Mouse (Mus musculus) hindbrain, embryonic 15.5 days (tissue): ENCODE data around the gene Fam71b. TPM values are rescaled to one million over a fixed set of nuclear protein-coding genes. Genes with fewer than 3 reads are reported as not detected.

Source experiments
- ATAC-seq: fragments of 200-750 bp; cut with Nextera tagmentation; 2 replicates; pipeline ENCODE4 v1.8.0; 2017; ENCODE audit warnings: low read depth, moderate number of reproducible peaks, moderate TSS enrichment; ENCODE audit not compliant: low FRiP score
- H3K27ac ChIP-seq: fragments of 300-500 bp; sonication (generic); replicated peaks from 2 replicates; pipeline ENCODE4 v1.5.1; 2015; ENCODE audit warnings: mild to moderate bottlenecking, inconsistent platforms
- H3K27me3 ChIP-seq: fragments of 300-500 bp; sonication (generic); 2 replicates; pipeline ENCODE4 v1.6.1; 2015; ENCODE audit warnings: control low read depth, inconsistent platforms
- H3K36me3 ChIP-seq: fragments of 300-500 bp; sonication (generic); 2 replicates; pipeline ENCODE4 v1.6.1; 2015; ENCODE audit warnings: control low read depth, inconsistent platforms
- H3K4me1 ChIP-seq: fragments of 300-500 bp; sonication (generic); replicated peaks from 2 replicates; pipeline ENCODE4 v1.6.1; 2015; ENCODE audit warnings: control low read depth, inconsistent platforms
- H3K4me2 ChIP-seq: fragments of 300-500 bp; sonication (generic); 2 replicates; pipeline ENCODE4 v1.6.1; 2015; ENCODE audit warnings: moderate library complexity, mild to moderate bottlenecking, inconsistent platforms
- H3K4me3 ChIP-seq: fragments of 300-500 bp; sonication (generic); 2 replicates; pipeline ENCODE4 v1.5.1; 2015; ENCODE audit warnings: mild to moderate bottlenecking, inconsistent platforms
- H3K9ac ChIP-seq: fragments of 300-500 bp; sonication (generic); 2 replicates; pipeline ENCODE4 v1.6.1; 2015; ENCODE audit warnings: inconsistent platforms
- H3K9me3 ChIP-seq: fragments of 300-500 bp; sonication (generic); 2 replicates; pipeline ENCODE4 v1.6.1; 2016; ENCODE audit warnings: control low read depth, inconsistent platforms
- WGBS: fragments of 180-500 bp; shearing (Covaris S2); methylation state at CpG from one replicate; pipeline ENCODE4 v1.1.7; 2015; 5-methylcytosine and 5-hydroxymethylcytosine counted together
- polyA plus RNA-seq: library from polyadenylated mRNA; unstranded; fragments of >200 nt; fragmentation: Nextera tagmentation; extraction: Ambion mirVana; gene quantifications from 2 replicates; pipeline ENCODE4 v1.2.1, GENCODE M21; 2015

Fam71b gene
- polyA plus RNA-seq, 1 experiment from 2014 or later = not detected

DNA sequence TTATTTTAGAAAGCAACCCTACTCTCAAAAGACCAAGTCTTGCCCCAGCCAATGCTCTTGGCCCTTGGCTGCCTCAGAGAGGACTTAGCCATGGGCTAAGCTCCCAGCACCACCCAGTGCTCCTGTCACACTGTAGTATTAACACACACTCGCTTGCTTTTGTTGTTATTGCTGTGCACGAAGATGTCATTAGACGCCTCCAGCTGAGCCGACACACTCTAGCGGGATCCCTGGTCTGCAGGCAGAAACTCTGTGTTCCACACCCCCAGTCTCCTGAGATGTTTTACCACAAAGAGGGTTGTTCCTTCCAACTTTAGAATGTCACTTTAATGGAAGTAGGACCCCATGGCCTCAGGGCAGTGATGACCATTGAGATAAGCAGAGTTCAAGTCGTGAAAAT is 7.9 kb upstream of the Fam71b start:
- H3K9ac ChIP-seq = no peak overlapping the region
- no peaks in the 10 kb centered on the region for H3K4me1 ChIP-seq
- H3K4me2 ChIP-seq = no peak overlapping the region
- 71% methylated on average over 6 of the region's 6 CpGs for WGBS
- no peaks in the 10 kb centered on the region for H3K36me3 ChIP-seq
- no peaks in the 10 kb centered on the region for H3K9me3 ChIP-seq
- no peak overlapping the region for H3K4me3 ChIP-seq
- H3K27me3 ChIP-seq = no peaks in the 10 kb centered on the region
- ATAC-seq = no peak
- H3K27ac ChIP-seq = no peak overlapping the region

DNA sequence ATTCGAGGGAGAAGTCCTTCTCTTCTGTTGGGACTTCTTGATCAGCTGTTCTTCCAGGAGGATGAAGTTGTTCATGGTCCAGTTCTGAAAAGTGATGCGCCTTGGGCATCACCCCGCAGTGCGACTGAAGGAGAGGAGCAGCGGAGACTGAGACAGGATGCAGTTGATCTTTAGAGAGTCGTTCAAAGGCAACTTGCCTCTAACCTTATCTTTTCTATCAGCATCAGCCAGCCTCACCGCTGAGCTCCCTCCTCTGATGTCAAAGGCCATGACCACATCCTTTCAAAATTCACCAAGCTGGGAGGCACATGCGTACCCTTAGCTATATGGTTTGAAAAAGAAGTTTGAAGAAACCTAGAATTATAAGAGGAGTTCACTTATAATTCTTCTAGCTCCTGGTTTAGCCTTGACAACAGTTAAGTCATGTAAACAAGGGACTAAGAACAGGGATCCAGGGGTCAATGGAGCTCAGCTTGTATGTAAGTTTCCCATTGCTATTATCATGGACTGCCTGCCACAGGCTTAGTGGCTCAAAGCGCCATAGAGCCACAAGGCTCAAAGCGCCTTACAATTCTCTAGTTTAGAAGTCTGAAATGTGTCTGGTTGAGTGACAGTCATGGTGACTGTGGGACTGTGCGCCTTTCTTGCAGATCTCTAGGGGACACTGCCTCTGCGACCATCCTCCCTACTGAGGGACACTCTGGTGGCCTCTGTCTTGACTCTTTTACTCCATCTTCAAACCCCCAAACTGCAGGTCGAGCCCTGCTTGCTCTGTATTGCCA is 6.8 kb upstream of the Fam71b start, which contains the start of gene Itk:
Gene Itk (minus strand): TSS at position 180 of the 782 bp plus-strand sequence.
- H3K4me3 ChIP-seq = no peak within 1 kb of the TSS
- no peak within 1 kb of the TSS for H3K27ac ChIP-seq
- no peak within 1 kb of the TSS for H3K4me2 ChIP-seq
- H3K36me3 ChIP-seq = no peaks in the 10 kb centered on the region
- H3K9ac ChIP-seq = no peak within 1 kb of the TSS
- H3K27me3 ChIP-seq = no peaks in the 10 kb centered on the region
- no peak for ATAC-seq
- 88% methylated on average over 13 of the region's 13 CpGs for WGBS
- H3K4me1 ChIP-seq = no peaks in the 10 kb centered on the region
- no peaks in the 10 kb centered on the region for H3K9me3 ChIP-seq

GRCm38 (mm10) chr11:46390621-46391020 is 5.7 kb upstream of the Fam71b start:
- no peaks in the 10 kb centered on the region for H3K4me1 ChIP-seq
- H3K9ac ChIP-seq = no peak overlapping the region
- no peak overlapping the region for H3K4me3 ChIP-seq
- no peaks in the 10 kb centered on the region for H3K36me3 ChIP-seq
- no peaks in the 10 kb centered on the region for H3K27me3 ChIP-seq
- H3K27ac ChIP-seq = no peak overlapping the region
- ATAC-seq = no peak
- no peak overlapping the region for H3K4me2 ChIP-seq
- H3K9me3 ChIP-seq = no peaks in the 10 kb centered on the region
- WGBS = 50% methylated on average over 3 of the region's 3 CpGs

- H3K9me3 ChIP-seq = no peaks in the 10 kb centered on the region
- H3K4me1 ChIP-seq = no peaks in the 10 kb centered on the region
- no peak overlapping the region for H3K9ac ChIP-seq
- H3K27ac ChIP-seq = no peak overlapping the region
- no peak overlapping the region for H3K4me3 ChIP-seq
- H3K4me2 ChIP-seq = no peak overlapping the region
- 88% methylated on average over 7 of the region's 7 CpGs for WGBS
- no peak for ATAC-seq
- no peaks in the 10 kb centered on the region for H3K36me3 ChIP-seq
- H3K27me3 ChIP-seq = no peaks in the 10 kb centered on the region
Measured at GRCm38 (mm10) chr11:46392890-46393289, 3.5 kb upstream of the Fam71b start.

GRCm38 (mm10) chr11:46393413-46393812 is 2.9 kb upstream of the Fam71b start:
- H3K4me3 ChIP-seq = no peak overlapping the region
- H3K4me2 ChIP-seq = no peak overlapping the region
- 83% methylated on average over 4 of the region's 4 CpGs for WGBS
- H3K9me3 ChIP-seq = no peaks in the 10 kb centered on the region
- no peaks in the 10 kb centered on the region for H3K4me1 ChIP-seq
- H3K27ac ChIP-seq = no peak overlapping the region
- H3K9ac ChIP-seq = no peak overlapping the region
- no peaks in the 10 kb centered on the region for H3K27me3 ChIP-seq
- H3K36me3 ChIP-seq = no peaks in the 10 kb centered on the region
- no peak for ATAC-seq

DNA sequence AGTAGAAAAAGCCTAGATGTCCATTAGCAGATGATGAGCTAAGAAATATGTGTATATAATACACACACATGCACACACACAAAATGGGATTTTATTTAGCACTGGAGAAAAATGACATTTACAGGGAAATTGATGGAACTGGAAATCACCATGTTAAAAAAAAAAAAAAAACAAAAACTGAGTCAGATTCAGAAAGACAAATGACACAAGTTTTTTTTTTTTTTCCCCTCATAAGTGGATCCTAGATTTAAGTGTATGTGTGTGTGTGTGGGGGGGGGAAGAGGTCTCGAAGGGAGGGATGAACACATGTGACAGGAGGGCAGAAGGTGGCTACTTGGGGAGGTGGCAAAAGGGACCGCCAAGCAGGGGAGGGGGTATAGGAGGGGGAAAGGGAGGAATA is 1.3 kb upstream of the Fam71b start:
- no peak overlapping the region for H3K27ac ChIP-seq
- ATAC-seq = no peak
- 78% methylated on average over 2 of the region's 2 CpGs for WGBS
- no peaks in the 10 kb centered on the region for H3K4me1 ChIP-seq
- H3K4me3 ChIP-seq = no peak overlapping the region
- no peak overlapping the region for H3K9ac ChIP-seq
- H3K27me3 ChIP-seq = no peaks in the 10 kb centered on the region
- H3K4me2 ChIP-seq = no peak overlapping the region
- H3K9me3 ChIP-seq = no peaks in the 10 kb centered on the region
- H3K36me3 ChIP-seq = no peaks in the 10 kb centered on the region

DNA sequence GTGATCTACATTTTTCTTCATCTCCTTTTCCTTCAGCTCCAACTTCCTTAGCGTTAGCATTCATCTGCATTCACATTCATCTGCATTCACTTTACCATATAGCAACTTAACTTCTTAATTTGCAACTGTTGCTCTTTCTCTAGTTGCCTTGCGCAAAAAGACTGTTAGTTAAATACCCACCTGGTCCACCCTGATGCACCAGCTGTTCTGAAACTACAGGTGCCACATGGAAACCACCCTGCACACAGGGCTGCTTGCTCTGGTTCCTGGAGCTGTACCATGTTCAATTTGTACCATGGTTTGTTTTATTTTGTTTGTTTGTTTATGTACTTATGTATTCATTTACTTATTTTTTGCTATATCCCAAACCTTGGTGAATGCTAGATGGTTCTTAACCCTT is 661 bp upstream of the Fam71b start:
- Histone ChIP-seq H3K27ac (no peak overlapping the region), H3K9ac (no peak overlapping the region), H3K36me3 (no peaks in the 10 kb centered on the region), H3K4me1 (no peaks in the 10 kb centered on the region), H3K4me2 (no peak overlapping the region), H3K9me3 (no peaks in the 10 kb centered on the region), H3K27me3 (no peaks in the 10 kb centered on the region), H3K4me3 (no peak overlapping the region)
- no peak for ATAC-seq
- 95% methylated on average over 2 of the region's 2 CpGs for WGBS

DNA sequence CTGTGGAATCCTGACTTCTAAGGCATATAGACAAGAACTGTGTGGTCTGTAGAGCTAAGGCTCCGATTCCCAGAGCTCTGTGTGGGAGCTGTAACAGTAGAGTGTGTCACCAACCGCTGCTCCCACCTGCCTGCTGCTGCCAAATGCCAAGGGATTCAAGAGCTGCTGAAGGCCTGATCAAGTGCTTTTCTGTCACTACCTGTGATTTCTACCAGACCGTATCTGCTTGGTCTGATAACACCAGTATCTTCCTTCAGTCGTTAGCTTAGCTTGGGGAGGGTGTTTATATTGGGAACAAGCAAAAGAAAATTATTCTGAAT is 461 bp downstream of the Fam71b start:
- no peak for ATAC-seq
- no peak overlapping the region for H3K9ac ChIP-seq
- no peak overlapping the region for H3K27ac ChIP-seq
- H3K9me3 ChIP-seq = no peaks in the 10 kb centered on the region
- H3K4me3 ChIP-seq = no peak overlapping the region
- no peaks in the 10 kb centered on the region for H3K36me3 ChIP-seq
- no peak overlapping the region for H3K4me2 ChIP-seq
- no peaks in the 10 kb centered on the region for H3K4me1 ChIP-seq
- no peaks in the 10 kb centered on the region for H3K27me3 ChIP-seq
- 88% methylated on average over 4 of the region's 4 CpGs for WGBS

- H3K4me2 ChIP-seq = no peak overlapping the region
- no peaks in the 10 kb centered on the region for H3K27me3 ChIP-seq
- ATAC-seq = no peak
- no peak overlapping the region for H3K4me3 ChIP-seq
- no peaks in the 10 kb centered on the region for H3K9me3 ChIP-seq
- WGBS = 63% methylated on average over 2 of the region's 2 CpGs
- H3K9ac ChIP-seq = no peak overlapping the region
- H3K36me3 ChIP-seq = no peaks in the 10 kb centered on the region
- H3K27ac ChIP-seq = no peak overlapping the region
- no peaks in the 10 kb centered on the region for H3K4me1 ChIP-seq
Measured at GRCm38 (mm10) chr11:46397900-46398299, 1.5 kb downstream of the Fam71b start.

- no peak for ATAC-seq
- no peak overlapping the region for H3K4me3 ChIP-seq
- WGBS = 88% methylated on average over 4 of the region's 4 CpGs
- no peaks in the 10 kb centered on the region for H3K36me3 ChIP-seq
- H3K27me3 ChIP-seq = no peaks in the 10 kb centered on the region
- no peak overlapping the region for H3K9ac ChIP-seq
- no peaks in the 10 kb centered on the region for H3K4me1 ChIP-seq
- no peak overlapping the region for H3K4me2 ChIP-seq
- no peak overlapping the region for H3K27ac ChIP-seq
- H3K9me3 ChIP-seq = no peaks in the 10 kb centered on the region
Measured at GRCm38 (mm10) chr11:46398473-46398872, 2.1 kb downstream of the Fam71b start.

- ATAC-seq = no peak
- Histone ChIP-seq H3K27me3 (no peaks in the 10 kb centered on the region), H3K4me3 (no peak overlapping the region), H3K27ac (no peak overlapping the region), H3K9ac (no peak overlapping the region), H3K4me2 (no peak overlapping the region), H3K9me3 (no peaks in the 10 kb centered on the region), H3K36me3 (no peaks in the 10 kb centered on the region), H3K4me1 (no peaks in the 10 kb centered on the region)
- WGBS = 69% methylated on average over 5 of the region's 5 CpGs
Measured at GRCm38 (mm10) chr11:46398933-46399383, 2.6 kb downstream of the Fam71b start.

DNA sequence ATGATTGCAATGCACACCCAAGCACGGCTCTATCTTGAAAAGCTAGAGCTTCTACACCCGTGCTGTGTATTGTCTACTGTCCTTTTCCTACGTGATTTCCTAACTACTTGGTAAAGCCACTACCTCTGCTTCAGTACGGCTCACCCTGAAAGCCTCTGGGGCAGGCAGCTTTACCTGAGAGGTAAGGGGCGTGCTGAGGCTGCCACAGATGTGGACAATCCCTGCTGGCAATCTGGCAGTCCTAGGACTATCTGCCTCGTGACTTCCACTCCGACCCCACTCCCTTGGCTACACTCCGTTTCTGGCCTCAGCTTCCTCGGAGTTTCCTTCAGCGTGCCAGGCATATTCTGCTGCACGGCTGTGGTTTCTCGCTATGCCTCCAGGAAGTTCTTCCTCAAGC is 5.2 kb downstream of the Fam71b start:
- Histone ChIP-seq H3K36me3 (no peaks in the 10 kb centered on the region), H3K4me2 (no peak overlapping the region), H3K4me3 (no peak overlapping the region), H3K4me1 (no peaks in the 10 kb centered on the region), H3K9ac (no peak overlapping the region), H3K27me3 (no peaks in the 10 kb centered on the region), H3K27ac (no peak overlapping the region), H3K9me3 (no peaks in the 10 kb centered on the region)
- no peak for ATAC-seq
- WGBS = 89% methylated on average over 12 of the region's 12 CpGs

GRCm38 (mm10) chr11:46404986-46405385 is 8.6 kb downstream of the Fam71b start:
- Histone ChIP-seq H3K27ac (no peak overlapping the region), H3K4me1 (no peaks in the 10 kb centered on the region), H3K27me3 (no peaks in the 10 kb centered on the region), H3K36me3 (no peaks in the 10 kb centered on the region), H3K4me2 (no peak overlapping the region), H3K4me3 (no peak overlapping the region), H3K9ac (no peak overlapping the region), H3K9me3 (no peaks in the 10 kb centered on the region)
- WGBS = 85% methylated on average over 16 of the region's 16 CpGs
- no peak for ATAC-seq
